9 mouse cellular contexts compared by ENCODE assay signal in genomic region chr4:148859415-148859814, GRCm38 (mm10). TPM values are rescaled to one million over a fixed set of nuclear protein-coding genes. Genes with fewer than 3 reads are reported as not detected.
DNase-seq lines count a peak whose midpoint lies in the region; ATAC-seq and TF ChIP-seq lines count a peak whose summit lies in the region.
"Had no signal": no experiment of that assay in that cellular context is flagged by ENCODE, and none has a peak within 500 bp of the region (broad histone marks: within the 10 kb centered on the region; RNA-seq: fewer than 3 reads in every experiment).

No protein-coding gene starts in this region.

- no peak for TF ChIP-seq EP300 in ES-Bruce4 (IDR thresholded peaks at IDR 0.05; ENCODE audit: insufficient read depth, low read depth, low read length)

- no peaks in the 10 kb centered on the region for H3K36me3 ChIP-seq in heart, embryonic 12.5 days
- H3K36me3 ChIP-seq in ES-Bruce4 (ENCODE audit: control insufficient read depth, insufficient read depth, low read length, poor library complexity, severe bottlenecking), result no peaks in the 10 kb centered on the region
- H3K36me3 ChIP-seq in hindbrain, embryonic 11.5 days (ENCODE audit: control insufficient read depth, insufficient read depth, low read length), result no peaks in the 10 kb centered on the region
- no peaks in the 10 kb centered on the region for H3K36me3 ChIP-seq in midbrain, embryonic 10.5 days

- intact Hi-C loops in heart, postnatal 36 days (cut with DNase I), result no loop called here
- intact Hi-C loops in left cerebral cortex, postnatal 14 days (cut with DNase I), result no loop called here

- H3K4me2 ChIP-seq in heart, embryonic 12.5 days, result peak overlapping the region; percentile 65
- peak overlapping the region; percentile 46 for H3K4me2 ChIP-seq in hindbrain, embryonic 11.5 days (replicated peaks; ENCODE audit: low read depth, low read length)

- WGBS in heart, embryonic 12.5 days, result 45% methylated on average over 7 of the region's 7 CpGs
- 46% methylated on average over 7 of the region's 7 CpGs for WGBS in hindbrain, embryonic 11.5 days
- WGBS in midbrain, embryonic 10.5 days, result 42% methylated on average over 7 of the region's 7 CpGs

- H3K4me1 ChIP-seq in heart, embryonic 12.5 days (replicated peaks), result peaks cover 73% of the 10 kb centered on the region
- H3K4me1 ChIP-seq in ES-Bruce4 (ENCODE audit: control insufficient read depth, insufficient read depth, low read length), result peaks cover 21% of the 10 kb centered on the region
- peaks cover 25% of the 10 kb centered on the region for H3K4me1 ChIP-seq in hindbrain, embryonic 11.5 days (replicated peaks; ENCODE audit: control insufficient read depth, insufficient read depth, low read length)
- peaks cover 66% of the 10 kb centered on the region for H3K4me1 ChIP-seq in midbrain, embryonic 10.5 days

- no peaks in the 10 kb centered on the region for H3K9me3 ChIP-seq in heart, embryonic 12.5 days (replicated peaks)
- no peaks in the 10 kb centered on the region for H3K9me3 ChIP-seq in ES-Bruce4 (replicated peaks; ENCODE audit: control insufficient read depth, insufficient read depth, low read length, poor library complexity, severe bottlenecking)
- H3K9me3 ChIP-seq in hindbrain, embryonic 11.5 days (ENCODE audit: control insufficient read depth, low read length), result no peaks in the 10 kb centered on the region
- no peaks in the 10 kb centered on the region for H3K9me3 ChIP-seq in midbrain, embryonic 10.5 days (replicated peaks)

- TF ChIP-seq CTCF in ES-Bruce4 (IDR thresholded peaks at IDR 0.05; ENCODE audit: low read depth, low read length), result no peak

- peak overlapping the region; percentile 33 for H3K4me3 ChIP-seq in heart, embryonic 12.5 days
- H3K4me3 ChIP-seq in ES-Bruce4 (ENCODE audit: low read depth, low read length), result peak overlapping the region; percentile 50
- no peak overlapping the region for H3K4me3 ChIP-seq in hindbrain, embryonic 11.5 days (ENCODE audit: low read depth, low read length)
- peak overlapping the region; percentile 52 for H3K4me3 ChIP-seq in midbrain, embryonic 10.5 days
- H3K4me3 ChIP-seq: erythroblast, embryonic 14.5 days had no signal

- ATAC-seq in heart, embryonic 12.5 days (ENCODE audit: insufficient number of reproducible peaks, low FRiP score), result no peak
- ATAC-seq in hindbrain, embryonic 11.5 days (ENCODE audit: low FRiP score), result no peak; the same call in 1 of the 2 replicates
- no peak for ATAC-seq in megakaryocyte, adult 5-6 weeks (ENCODE audit: poor library complexity, severe bottlenecking)

- no peak for TF ChIP-seq POLR2A in ES-Bruce4 (IDR thresholded peaks at IDR 0.05; ENCODE audit: insufficient read depth, low read length)

- DNase-seq in heart, postnatal 36 days, result no peak
- no peak for DNase-seq in hindbrain, embryonic 11.5 days (ENCODE audit: low spot score)
- DNase-seq in midbrain, embryonic 10.5 days (ENCODE audit: low spot score), result no peak
- no peak for DNase-seq in left cerebral cortex, postnatal 14 days (ENCODE audit: low spot score in 2 of 2)
- DNase-seq in spleen, postnatal 36 days (ENCODE audit: low spot score in 2 of 2), result no peak

- H3K27me3 ChIP-seq in heart, embryonic 12.5 days (replicated peaks), result peaks cover 22% of the 10 kb centered on the region
- H3K27me3 ChIP-seq in ES-Bruce4 (ENCODE audit: control insufficient read depth, insufficient read depth, low read length, poor library complexity, severe bottlenecking), result no peaks in the 10 kb centered on the region
- peaks cover 69% of the 10 kb centered on the region for H3K27me3 ChIP-seq in hindbrain, embryonic 11.5 days (ENCODE audit: control insufficient read depth, insufficient read depth, low read length)
- peaks cover 96% of the 10 kb centered on the region for H3K27me3 ChIP-seq in midbrain, embryonic 10.5 days (ENCODE audit: low read depth, poor library complexity, severe bottlenecking)

- no peak overlapping the region; the same call in 1 of the 2 replicates for H3K27ac ChIP-seq in heart, embryonic 12.5 days (ENCODE audit: poor library complexity, severe bottlenecking)
- H3K27ac ChIP-seq in ES-Bruce4 (ENCODE audit: insufficient read depth, low read length), result no peak overlapping the region
- peak overlapping the region; percentile 67 for H3K27ac ChIP-seq in hindbrain, embryonic 11.5 days (ENCODE audit: low read depth, low read length)
- peak overlapping the region; percentile 87 for H3K27ac ChIP-seq in midbrain, embryonic 10.5 days (replicated peaks)

- peak overlapping the region; percentile 66; the same call in 1 of the 2 replicates for H3K9ac ChIP-seq in heart, embryonic 12.5 days
- H3K9ac ChIP-seq in ES-Bruce4 (ENCODE audit: low read depth, poor library complexity, severe bottlenecking), result peak overlapping the region; percentile 65
- H3K9ac ChIP-seq in hindbrain, embryonic 11.5 days (ENCODE audit: low read depth, low read length), result no peak overlapping the region; the same call in 1 of the 2 replicates

RNA-seq across cellular contexts. Expression of gene Casz1, which starts 55.2 kb away (rescaled TPM):
- 23.6 and 26.1 TPM in 2 replicates for polyA plus RNA-seq in heart, embryonic 12.5 days (2016; fragmentation: Nextera tagmentation; extraction: Ambion mirVana)
- total RNA-seq in heart, postnatal 36 days (2021), result 10 to 100 TPM; 38.7 to 45.3 TPM
- polyA plus RNA-seq in ES-Bruce4 (2011; ENCODE audit: insufficient read depth, insufficient read length, low read depth, missing spikeins), result 13.8 and 15.6 TPM in 2 replicates
- 6.4 and 7.8 TPM in 2 replicates for polyA plus RNA-seq in hindbrain, embryonic 11.5 days (2014; fragmentation: Nextera tagmentation; extraction: Ambion mirVana)
- 2.9 and 6.3 TPM in 2 replicates for polyA plus RNA-seq in midbrain, embryonic 10.5 days (2016; fragmentation: Nextera tagmentation; extraction: Ambion mirVana)
- total RNA-seq in left cerebral cortex, postnatal 14 days (2021), result 1 to 10 TPM; 1.1 to 1.6 TPM
- total RNA-seq in megakaryocyte, adult 5-6 weeks (2015), result 3.0 and 3.3 TPM in 2 replicates
- total RNA-seq in megakaryocyte, adult 5-6 weeks (2017), result 1.7 and 2.5 TPM in 2 replicates

Comparison
In these comparisons a context has a peak if more than half of its experiments do, and no peak if none do; other contexts are left out.
1. H3K27ac ChIP-seq: peak in hindbrain, embryonic 11.5 days (single experiment) and midbrain, embryonic 10.5 days (single experiment); none in heart, embryonic 12.5 days (single experiment) and ES-Bruce4 (single experiment).